Mouse (Mus musculus) layer of hippocampus, adult 2 months (tissue): ENCODE measurements around the gene Apof. TPM values are rescaled to one million over a fixed set of nuclear protein-coding genes. Genes with fewer than 3 reads are reported as not detected.
"Not testable (repeated sequence)": the region's sequence is repeated elsewhere in the genome, so short reads cannot be mapped to it uniquely, and the experiment has no call there.

Source experiments
- DNase-seq, 2 experiments: peaks; one replicate each; pipeline ENCODE4 v3.0.0; 2022; ENCODE audit warnings: low spot score in 2 of 2
- H3K27ac ChIP-seq: fragments of 200-600 bp; 2 replicates; pipeline ENCODE4 v1.8.1; 2022
- H3K4me3 ChIP-seq: fragments of 200-600 bp; 2 replicates; pipeline ENCODE4 v1.8.1; 2022; ENCODE audit warnings: mild to moderate bottlenecking
- CTCF ChIP-seq: fragments of 200-600 bp; conservative IDR thresholded peaks from 2 replicates; pipeline ENCODE4 v1.8.1; 2022; ENCODE audit warnings: antibody characterized with exemption, mild to moderate bottlenecking, moderate library complexity
- total RNA-seq, 2 experiments: library from RNA; stranded (reverse); gene quantifications; 2 replicates each; pipeline ENCODE4 v1.2.3; 2021

The Apof gene
- total RNA-seq, 2 experiments from 2014 or later, result not detected

- Histone ChIP-seq H3K4me3 (no peak overlapping the region), H3K27ac (no peak overlapping the region)
- no peak for TF ChIP-seq CTCF
- no peak for DNase-seq
Observed at GRCm38 (mm10) chr10:128239140-128239539, 29.3 kb upstream of the Apof start.

- no peak overlapping the region for H3K27ac ChIP-seq
- no peak for DNase-seq
- no peak for TF ChIP-seq CTCF
- no peak overlapping the region for H3K4me3 ChIP-seq
Observed at GRCm38 (mm10) chr10:128240131-128240530, 28.3 kb upstream of the Apof start.

- Histone ChIP-seq H3K4me3 (no peak overlapping the region), H3K27ac (no peak overlapping the region)
- DNase-seq, result no peak
- TF ChIP-seq CTCF, result no peak
Observed at GRCm38 (mm10) chr10:128243252-128243651, 25.2 kb upstream of the Apof start.

- Histone ChIP-seq H3K27ac (no peak overlapping the region), H3K4me3 (no peak overlapping the region)
- TF ChIP-seq CTCF, result no peak
- no peak for DNase-seq
Observed at GRCm38 (mm10) chr10:128244121-128244520, 24.4 kb upstream of the Apof start.

GRCm38 (mm10) chr10:128247020-128247732, 21.3 kb upstream of the Apof start:
- peak overlapping the region; percentile 32; the same call in 1 of the 2 replicates for H3K27ac ChIP-seq
- no peak overlapping the region for H3K4me3 ChIP-seq
- no peak for DNase-seq
- TF ChIP-seq CTCF, result no peak

- Histone ChIP-seq H3K27ac (no peak overlapping the region), H3K4me3 (no peak overlapping the region)
- DNase-seq, result no peak
- TF ChIP-seq CTCF, result no peak
Observed at GRCm38 (mm10) chr10:128250565-128250964, 17.9 kb upstream of the Apof start.

- no peak within 1 kb of the TSS for H3K27ac ChIP-seq
- no peak within 1 kb of the TSS for H3K4me3 ChIP-seq
- no peak for TF ChIP-seq CTCF
- no peak for DNase-seq
Observed at GRCm38 (mm10) chr10:128253677-128254255, 14.7 kb upstream of the Apof start, which contains the start of gene Apon. Gene Apon (plus strand): TSS chr10:128254096.

- DNase-seq, result no peak
- Histone ChIP-seq H3K27ac (no peak overlapping the region), H3K4me3 (no peak overlapping the region)
- no peak for TF ChIP-seq CTCF
Observed at GRCm38 (mm10) chr10:128255925-128256324, 12.5 kb upstream of the Apof start.

GRCm38 (mm10) chr10:128256328-128256727, 12.1 kb upstream of the Apof start:
- H3K4me3 ChIP-seq, result no peak overlapping the region
- no peak for DNase-seq

GRCm38 (mm10) chr10:128258953-128259352, 9.5 kb upstream of the Apof start:
- Histone ChIP-seq H3K4me3 (no peak overlapping the region), H3K27ac (no peak overlapping the region)
- 0 out of 2 replicates have a peak, but pooled peaks have one; percentile 11 for TF ChIP-seq CTCF
- no peak for DNase-seq

More at GRCm38 (mm10) chr10:128256328-128256727, 12.1 kb upstream of the Apof start:
- H3K27ac ChIP-seq, result no peak overlapping the region
- TF ChIP-seq CTCF, result no peak

GRCm38 (mm10) chr10:128259946-128260345, 8.5 kb upstream of the Apof start:
- no peak overlapping the region for H3K4me3 ChIP-seq
- no peak for TF ChIP-seq CTCF
- H3K27ac ChIP-seq, result no peak overlapping the region
- DNase-seq, result no peak

GRCm38 (mm10) chr10:128260376-128260775, 8.1 kb upstream of the Apof start:
- H3K4me3 ChIP-seq, H3K27ac ChIP-seq, DNase-seq: not testable (repeated sequence)

GRCm38 (mm10) chr10:128262300-128262699, 6.2 kb upstream of the Apof start:
- Histone ChIP-seq H3K27ac (no peak overlapping the region), H3K4me3 (no peak overlapping the region)
- no peak for DNase-seq
- TF ChIP-seq CTCF, result no peak
